ENCODE assay signal across 30 mouse cellular contexts in genomic region chr8:79992121-79992848, GRCm38 (mm10).
A peak's percentile ranks its signal among the peaks of the same experiment; 100 is the strongest.
DNase-seq lines count a peak whose midpoint lies in the region; ATAC-seq lines count a peak whose summit lies in the region.
"Had no signal": no experiment of that assay in that cellular context is flagged by ENCODE, and none has a peak within 500 bp of the region (broad histone marks: within the 10 kb centered on the region; RNA-seq: fewer than 3 reads in every experiment).

No protein-coding gene starts in this region.

- no peaks in the 10 kb centered on the region for H3K9me3 ChIP-seq in embryonic facial prominence, embryonic 11.5 days (replicated peaks; ENCODE audit: control insufficient read depth, low read length)
- no peaks in the 10 kb centered on the region for H3K9me3 ChIP-seq in embryonic facial prominence, embryonic 10.5 days
- H3K9me3 ChIP-seq in forebrain, embryonic 15.5 days: no peaks in the 10 kb centered on the region
- H3K9me3 ChIP-seq: embryonic facial prominence, embryonic 13.5 days; heart, embryonic 10.5 days; heart, embryonic 15.5 days; hindbrain, embryonic 12.5 days; limb, embryonic 13.5 days; liver, embryonic 13.5 days; neural tube, embryonic 13.5 days had no signal

- peak; percentile 22 for DNase-seq in embryonic facial prominence, embryonic 11.5 days (ENCODE audit: low spot score)
- DNase-seq in embryonic facial prominence, embryonic 10.5 days (ENCODE audit: low spot score): no peak
- peak; percentile 18 to 21 for DNase-seq in kidney, postnatal 4 days
- no peak for DNase-seq in kidney, adult 18-20 months
- peak; percentile 35 for DNase-seq in Muller cell, postnatal 12 days (ENCODE audit: inconsistent ontology term)
- DNase-seq in neural tube, embryonic 10.5 days (ENCODE audit: extremely low spot score, low spot score): no peak
- DNase-seq in gastrocnemius, postnatal 36 days: no peak
- DNase-seq: adrenal gland, adult 2 months; adrenal gland, postnatal 36 days; cerebellum, adult 8-10 months; cerebellum, postnatal 25 days; gastrocnemius, postnatal 14 days; heart, adult 11 months; liver, embryonic 13.5 days; lung, adult 18-20 months; lung, postnatal 36 days; thymus, adult 2 months; thymus, postnatal 36 days had no signal

- no peaks in the 10 kb centered on the region for H3K36me3 ChIP-seq in embryonic facial prominence, embryonic 11.5 days (replicated peaks; ENCODE audit: control insufficient read depth, insufficient read depth, low read depth, low read length)
- H3K36me3 ChIP-seq in embryonic facial prominence, embryonic 10.5 days (replicated peaks): no peaks in the 10 kb centered on the region
- no peaks in the 10 kb centered on the region for H3K36me3 ChIP-seq in forebrain, embryonic 15.5 days
- H3K36me3 ChIP-seq: embryonic facial prominence, embryonic 13.5 days; heart, embryonic 10.5 days; heart, embryonic 15.5 days; hindbrain, embryonic 12.5 days; liver, embryonic 13.5 days; neural tube, embryonic 13.5 days had no signal

- H3K27ac ChIP-seq in embryonic facial prominence, embryonic 11.5 days (replicated peaks; ENCODE audit: low read depth, low read length): no peak overlapping the region
- no peak overlapping the region for H3K27ac ChIP-seq in embryonic facial prominence, embryonic 10.5 days (replicated peaks)
- H3K27ac ChIP-seq in forebrain, embryonic 15.5 days (replicated peaks): no peak overlapping the region
- H3K27ac ChIP-seq: embryonic facial prominence, embryonic 13.5 days; heart, embryonic 10.5 days; heart, embryonic 15.5 days; hindbrain, embryonic 12.5 days; layer of hippocampus, adult 2 months; limb, embryonic 13.5 days; liver, embryonic 13.5 days; neural tube, embryonic 13.5 days had no signal

- H3K4me1 ChIP-seq in embryonic facial prominence, embryonic 11.5 days (ENCODE audit: control insufficient read depth, insufficient read depth, low read length): no peaks in the 10 kb centered on the region
- H3K4me1 ChIP-seq in embryonic facial prominence, embryonic 10.5 days: no peaks in the 10 kb centered on the region
- no peaks in the 10 kb centered on the region for H3K4me1 ChIP-seq in forebrain, embryonic 15.5 days
- H3K4me1 ChIP-seq: embryonic facial prominence, embryonic 13.5 days; heart, embryonic 10.5 days; heart, embryonic 15.5 days; hindbrain, embryonic 12.5 days; liver, embryonic 13.5 days had no signal

- WGBS in embryonic facial prominence, embryonic 11.5 days: 36% methylated on average over 9 of the region's 9 CpGs
- 36% methylated on average over 9 of the region's 9 CpGs for whole genome bisulfite sequencing in embryonic facial prominence, embryonic 10.5 days
- 8% methylated on average over 9 of the region's 9 CpGs for WGBS in forebrain, embryonic 15.5 days

- no peaks in the 10 kb centered on the region for H3K27me3 ChIP-seq in embryonic facial prominence, embryonic 11.5 days (ENCODE audit: control insufficient read depth, insufficient read depth, low read length)
- 0 out of 2 replicates have a peak, but pooled peaks cover 4% of the 10 kb centered on the region for H3K27me3 ChIP-seq in embryonic facial prominence, embryonic 10.5 days (replicated peaks; ENCODE audit: low read depth, poor library complexity, severe bottlenecking)
- no peaks in the 10 kb centered on the region for H3K27me3 ChIP-seq in forebrain, embryonic 15.5 days
- H3K27me3 ChIP-seq: CH12.LX; embryonic facial prominence, embryonic 13.5 days; heart, embryonic 15.5 days; hindbrain, embryonic 12.5 days; liver, embryonic 13.5 days; neural tube, embryonic 13.5 days had no signal

- no peak overlapping the region for H3K9ac ChIP-seq in embryonic facial prominence, embryonic 11.5 days (replicated peaks; ENCODE audit: low read length)
- H3K9ac ChIP-seq in forebrain, embryonic 15.5 days (replicated peaks): no peak overlapping the region
- H3K9ac ChIP-seq: embryonic facial prominence, embryonic 13.5 days; heart, embryonic 15.5 days; hindbrain, embryonic 12.5 days; limb, embryonic 13.5 days; liver, embryonic 13.5 days; neural tube, embryonic 13.5 days had no signal

- H3K4me2 ChIP-seq in embryonic facial prominence, embryonic 11.5 days (ENCODE audit: low read depth, low read length): no peak overlapping the region
- H3K4me2 ChIP-seq in forebrain, embryonic 15.5 days (replicated peaks): no peak overlapping the region
- H3K4me2 ChIP-seq: embryonic facial prominence, embryonic 13.5 days; heart, embryonic 15.5 days; hindbrain, embryonic 12.5 days; limb, embryonic 13.5 days; liver, embryonic 13.5 days; midbrain, embryonic 11.5 days; neural tube, embryonic 13.5 days had no signal

- H3K4me3 ChIP-seq in embryonic facial prominence, embryonic 11.5 days (ENCODE audit: low read depth, low read length): no peak overlapping the region
- no peak overlapping the region for H3K4me3 ChIP-seq in embryonic facial prominence, embryonic 10.5 days
- no peak overlapping the region for H3K4me3 ChIP-seq in forebrain, embryonic 15.5 days
- H3K4me3 ChIP-seq: embryonic facial prominence, embryonic 13.5 days; heart, embryonic 10.5 days; heart, embryonic 15.5 days; hindbrain, embryonic 12.5 days; layer of hippocampus, adult 2 months; limb, embryonic 13.5 days; liver, embryonic 13.5 days; myocyte; neural tube, embryonic 13.5 days had no signal

- no peak for ATAC-seq in embryonic facial prominence, embryonic 11.5 days (replicated peaks; ENCODE audit: insufficient number of reproducible peaks, low FRiP score, low TSS enrichment, low read depth)
- ATAC-seq in forebrain, embryonic 15.5 days (replicated peaks): peak; percentile 72
- ATAC-seq: midbrain, embryonic 16.5 days had no signal

- intact Hi-C loops in gastrocnemius, postnatal 36 days (cut with DNase I): no loop called here

Comparison
In these comparisons a context has a peak if more than half of its experiments do, and no peak if none do; other contexts are left out.
1. DNase-seq: peak in embryonic facial prominence, embryonic 11.5 days (single experiment), kidney, postnatal 4 days (2 of 2) and Muller cell, postnatal 12 days (single experiment); none in embryonic facial prominence, embryonic 10.5 days (single experiment), kidney, adult 18-20 months (single experiment), neural tube, embryonic 10.5 days (single experiment) and gastrocnemius, postnatal 36 days (0 of 2).